Mouse (Mus musculus): ENCODE data around the gene Cplx1.

GRCm38 (mm10) chr5:108556986-108557385 is 7.2 kb upstream of the Cplx1 start:
- no peak for TF ChIP-seq EP300 (IDR thresholded peaks at IDR 0.05; ENCODE audit: low read depth)
- TF ChIP-seq CTCF (IDR thresholded peaks at IDR 0.05; ENCODE audit: low read depth): no peak

All from heart, postnatal 0 days (tissue).